Mouse (Mus musculus): ENCODE measurements around the gene Dguok.

Gene Dguok

DNA sequence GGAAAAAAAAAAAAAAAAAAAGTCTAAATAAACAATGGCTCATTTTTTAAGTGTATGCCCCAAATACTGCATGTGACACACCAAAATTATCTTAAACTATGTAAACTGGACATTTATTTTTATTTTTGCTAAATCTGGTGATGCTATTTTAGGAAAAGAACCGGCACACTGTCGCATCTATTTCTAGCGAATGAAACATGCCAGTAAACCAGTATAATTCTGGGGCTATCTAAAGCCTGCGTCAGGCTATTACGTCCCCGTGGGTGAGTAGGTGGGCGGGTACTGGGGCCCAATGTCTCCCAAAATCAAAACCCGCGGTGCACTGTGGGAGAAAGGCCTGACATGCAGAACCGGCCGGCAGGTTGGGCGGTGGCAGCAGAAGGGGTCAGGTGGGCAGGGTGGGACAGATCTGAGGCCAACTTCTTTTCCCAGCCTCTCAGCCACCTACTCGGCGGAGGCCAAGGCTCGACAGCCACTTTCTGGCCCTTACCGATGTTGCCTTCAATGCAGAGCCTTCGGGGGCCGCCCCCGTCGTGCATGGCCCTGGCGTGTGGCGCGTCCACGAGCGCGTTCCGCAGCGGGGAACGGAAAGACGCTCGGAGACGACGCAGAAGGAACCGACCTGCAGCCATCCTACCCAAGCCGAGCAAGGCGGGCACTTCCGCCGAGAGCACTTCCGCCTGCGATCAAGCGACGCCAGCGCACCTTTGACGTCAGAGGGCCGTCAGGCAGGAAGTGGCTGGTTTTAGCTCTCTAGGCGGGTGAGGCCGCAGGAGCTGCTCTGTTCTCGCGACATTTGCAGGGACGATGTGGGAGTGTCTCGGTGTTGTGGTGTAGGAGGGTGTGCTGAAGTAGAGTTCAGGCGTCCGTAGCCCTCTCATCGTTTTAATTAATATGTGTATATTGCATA, at the start of gene Dguok:
Dguok (minus strand) TSS at position 712 of the 910 bp plus-strand sequence.
- DNase-seq (ENCODE audit: low spot score in 2 of 2): peak; percentile 91 to 95

DNA sequence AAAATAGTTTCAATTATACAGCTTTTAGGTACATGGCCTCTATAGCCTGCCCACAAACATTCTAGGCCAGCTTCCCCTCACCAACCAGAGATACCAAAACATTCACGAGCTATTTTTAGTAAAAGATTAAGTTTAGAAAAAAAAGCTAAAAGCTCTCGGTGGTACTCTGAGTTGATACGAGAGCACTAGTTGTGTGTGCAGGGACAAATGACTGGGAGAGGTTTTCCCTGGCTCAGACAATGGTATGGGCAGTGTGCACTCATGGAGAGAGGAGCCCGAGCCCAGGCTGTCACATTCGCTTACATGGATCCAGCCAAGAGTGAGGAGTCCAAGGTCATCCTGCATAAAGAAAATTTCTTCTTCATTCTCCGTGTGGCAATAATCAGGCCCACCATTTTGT, 49.2 kb upstream of the Dguok start:
- no peak for DNase-seq (ENCODE audit: low spot score in 2 of 2)

DNA sequence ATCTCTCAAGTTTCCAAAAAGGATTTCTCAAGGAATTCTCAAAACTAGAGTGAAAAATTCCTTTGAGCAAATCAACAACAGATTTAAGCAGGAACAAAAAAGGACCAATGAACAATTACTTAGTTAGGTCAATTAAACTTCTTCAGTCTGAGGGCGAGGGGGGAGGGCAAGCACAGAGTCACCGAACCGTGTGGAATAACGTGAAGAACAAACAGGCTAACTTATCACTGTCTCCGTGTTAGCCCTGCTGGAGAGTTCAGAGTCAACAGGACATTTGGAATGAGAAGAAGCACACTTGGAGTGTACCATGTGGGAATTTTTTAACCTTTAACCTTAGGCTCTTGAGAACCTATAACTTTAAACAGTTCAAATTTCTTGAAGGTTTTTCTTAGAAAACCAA, 41.6 kb upstream of the Dguok start:
- no peak for DNase-seq (ENCODE audit: low spot score in 2 of 2)

DNA sequence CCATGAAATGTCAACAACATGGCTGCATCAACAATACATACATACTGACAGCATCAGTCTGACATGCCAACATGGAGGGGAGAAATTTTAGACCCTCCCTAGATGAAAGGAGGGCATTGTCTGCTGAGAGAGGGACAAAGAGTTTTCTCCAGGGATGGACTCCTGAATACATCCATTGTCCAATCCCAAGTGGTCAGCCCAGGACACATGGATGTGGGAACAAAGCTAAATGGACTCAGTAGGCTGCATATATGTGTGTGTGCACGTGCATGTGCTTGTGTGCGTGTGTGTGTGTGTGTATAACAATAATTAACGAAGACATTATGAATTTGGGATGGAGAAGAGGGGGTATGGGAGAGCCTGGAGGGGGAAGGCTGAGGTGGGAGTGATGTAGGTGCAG, 39.0 kb upstream of the Dguok start:
- DNase-seq (ENCODE audit: low spot score in 2 of 2): no peak

DNA sequence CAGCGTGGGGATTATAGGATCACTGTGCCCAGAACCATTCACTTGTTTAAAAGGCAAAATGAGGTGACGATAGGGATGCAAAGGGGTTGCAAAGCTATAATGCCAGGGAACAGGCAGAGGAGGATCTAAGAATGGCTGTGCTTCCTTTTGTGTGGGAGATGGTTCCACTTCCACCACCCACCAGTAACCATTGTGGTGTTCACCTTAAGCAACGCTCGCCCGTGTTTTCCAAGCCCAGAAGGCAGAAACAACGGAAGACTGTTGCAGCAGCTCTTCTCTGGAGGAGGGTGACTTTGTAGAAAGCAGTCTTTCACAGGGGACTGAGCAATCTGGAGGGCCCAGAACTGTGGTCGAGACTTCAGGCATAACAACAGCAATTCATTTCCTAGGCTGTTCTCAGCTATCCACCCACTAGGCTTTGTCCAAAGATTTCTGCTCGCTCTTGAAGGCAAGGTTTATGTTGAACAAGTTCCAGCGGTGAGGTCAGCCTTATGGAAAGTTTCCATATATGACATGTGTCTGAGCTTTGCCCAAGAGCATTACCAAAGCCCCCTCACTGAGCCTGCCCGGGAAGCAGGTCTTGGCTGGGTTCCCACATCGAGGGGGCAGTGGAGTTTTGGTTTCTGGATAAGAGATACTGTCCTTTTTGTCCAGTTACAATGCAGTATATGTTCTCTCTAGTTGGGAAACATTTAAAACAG, 35.1 kb upstream of the Dguok start:
- no peak for DNase-seq (ENCODE audit: low spot score in 2 of 2)

DNA sequence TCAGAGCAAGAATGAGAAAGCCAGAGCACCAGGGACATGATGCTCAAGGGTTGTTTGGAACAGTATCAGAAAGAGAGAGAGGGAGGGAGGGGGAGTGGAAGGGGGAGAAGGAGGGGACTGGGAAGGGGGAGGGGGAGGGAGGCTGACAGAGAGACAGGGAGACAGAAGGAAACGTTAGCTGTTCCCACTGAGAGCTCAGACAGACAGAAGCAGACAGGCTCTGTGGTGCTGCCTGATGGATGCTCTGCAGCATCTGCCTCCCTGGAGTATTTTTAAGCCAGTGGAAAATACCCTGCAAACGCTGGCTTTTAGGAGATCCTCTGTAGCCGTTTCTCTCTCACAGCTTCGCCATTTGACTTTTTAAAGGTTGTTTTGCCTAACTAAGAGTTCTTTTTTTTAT, 33.2 kb upstream of the Dguok start:
- DNase-seq (ENCODE audit: low spot score in 2 of 2): no peak

DNA sequence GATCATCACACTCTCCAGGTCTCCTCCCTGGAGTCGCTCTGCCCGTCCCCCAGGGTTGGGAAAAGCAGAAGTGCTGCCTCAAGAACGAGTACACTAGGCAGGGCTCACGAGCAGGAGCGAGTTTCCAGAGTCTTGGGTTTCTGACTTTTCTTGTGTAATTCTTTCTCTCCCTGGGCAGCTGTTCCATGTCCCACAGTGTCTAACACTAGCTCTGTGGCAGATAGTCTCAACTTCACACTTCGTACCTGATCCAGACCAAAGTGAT, 30.0 kb upstream of the Dguok start:
- no peak for DNase-seq (ENCODE audit: low spot score in 2 of 2)

DNA sequence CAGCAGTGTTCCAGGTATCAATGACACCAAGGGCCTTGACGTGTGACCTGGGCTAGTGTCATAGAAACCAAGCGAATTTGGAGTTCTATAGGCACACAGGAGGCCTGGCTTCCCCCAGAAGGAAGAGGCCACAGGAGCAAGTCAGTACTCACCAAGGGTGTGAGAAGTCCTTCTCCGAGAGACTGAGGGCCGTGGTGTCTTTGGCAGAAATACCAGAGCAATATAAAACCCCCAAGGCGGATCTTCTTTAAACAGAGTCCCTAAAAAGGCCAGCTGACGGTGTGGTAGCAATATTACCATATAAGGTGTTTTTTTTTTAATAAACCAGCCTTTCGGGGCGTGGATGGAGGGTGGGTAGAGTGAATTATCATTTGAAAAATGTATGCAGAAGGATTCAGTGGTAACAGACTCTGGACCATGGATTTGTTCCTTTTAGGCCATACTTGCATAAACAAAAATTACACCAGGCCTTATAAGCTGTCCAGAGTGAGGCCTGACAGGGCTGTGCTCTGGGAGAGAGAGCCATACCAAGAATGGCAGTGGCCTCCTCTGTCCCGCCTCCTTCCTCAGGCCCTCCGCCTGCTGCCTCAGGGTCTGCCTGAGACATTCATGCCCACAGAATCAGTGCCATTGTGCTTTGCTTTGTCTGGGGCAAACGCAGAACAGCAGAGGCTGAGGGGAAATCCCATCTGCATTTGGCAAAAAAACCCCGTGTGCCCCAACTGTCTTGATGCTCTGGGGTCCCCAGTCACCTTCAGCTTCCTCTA, 29.4 kb upstream of the Dguok start, which contains the start of gene Actg2:
Actg2 (minus strand) TSS at position 238 of the 767 bp plus-strand sequence.
- no peak for DNase-seq (ENCODE audit: low spot score in 2 of 2)

DNA sequence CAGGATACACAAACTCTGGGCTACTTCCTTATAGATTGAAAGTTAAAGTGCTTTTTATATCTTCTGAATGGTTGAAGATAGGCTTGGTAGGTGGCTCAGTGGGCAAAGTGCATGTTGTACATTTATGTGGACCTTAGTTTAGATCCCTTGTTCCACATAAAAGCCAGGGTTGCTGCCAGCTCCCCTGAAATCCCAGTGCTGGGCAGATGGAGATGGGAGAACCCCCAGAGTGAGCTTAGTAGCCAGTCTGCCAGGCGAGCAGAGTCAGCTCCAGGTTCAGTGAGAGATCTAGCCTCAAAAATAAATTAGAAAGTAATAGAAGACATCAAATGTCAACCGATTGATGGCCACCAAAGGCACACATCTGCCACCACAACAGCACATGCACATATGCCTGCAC, 25.8 kb upstream of the Dguok start:
- DNase-seq (ENCODE audit: low spot score in 2 of 2): no peak

DNA sequence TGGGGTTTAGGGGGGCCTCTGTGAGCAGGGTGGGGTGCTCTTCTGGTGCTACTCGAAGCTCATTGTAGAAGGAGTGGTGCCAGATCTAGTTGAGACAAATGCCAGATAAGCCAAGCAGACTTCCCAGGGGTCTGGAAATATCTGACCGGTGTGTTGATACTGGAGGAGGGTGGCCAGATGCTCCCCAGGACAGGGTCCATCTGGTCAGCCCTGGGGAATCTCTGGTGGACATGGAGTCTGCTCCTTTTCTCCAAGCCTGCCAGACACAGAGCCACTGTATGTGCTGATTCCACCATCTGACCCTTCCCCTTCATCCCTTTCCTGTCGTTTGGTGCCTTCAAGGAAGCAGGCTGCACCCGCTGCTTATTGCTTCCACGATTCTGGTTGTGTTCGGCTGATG, 16.4 kb upstream of the Dguok start:
- DNase-seq (ENCODE audit: low spot score in 2 of 2): no peak

DNA sequence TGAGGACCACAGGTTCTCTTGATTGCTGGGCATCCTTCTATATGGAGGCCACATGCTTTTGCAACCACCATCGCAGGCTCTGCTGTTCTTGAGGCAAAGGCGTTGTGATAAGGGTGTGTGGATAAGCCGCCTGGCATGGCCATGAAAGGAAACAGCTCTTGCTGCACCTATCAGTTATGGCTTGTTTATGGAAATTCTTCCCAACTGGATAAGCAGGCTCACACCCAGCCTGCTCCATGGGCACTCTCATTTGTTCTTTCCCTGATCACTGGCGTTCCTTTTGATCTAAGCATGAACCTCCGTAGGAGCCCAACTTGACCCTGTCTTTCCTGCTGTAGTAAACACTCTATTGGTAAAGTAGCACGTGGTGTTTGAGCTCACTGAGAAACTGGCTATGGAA, 15.0 kb upstream of the Dguok start:
- DNase-seq (ENCODE audit: low spot score in 2 of 2): no peak

DNA sequence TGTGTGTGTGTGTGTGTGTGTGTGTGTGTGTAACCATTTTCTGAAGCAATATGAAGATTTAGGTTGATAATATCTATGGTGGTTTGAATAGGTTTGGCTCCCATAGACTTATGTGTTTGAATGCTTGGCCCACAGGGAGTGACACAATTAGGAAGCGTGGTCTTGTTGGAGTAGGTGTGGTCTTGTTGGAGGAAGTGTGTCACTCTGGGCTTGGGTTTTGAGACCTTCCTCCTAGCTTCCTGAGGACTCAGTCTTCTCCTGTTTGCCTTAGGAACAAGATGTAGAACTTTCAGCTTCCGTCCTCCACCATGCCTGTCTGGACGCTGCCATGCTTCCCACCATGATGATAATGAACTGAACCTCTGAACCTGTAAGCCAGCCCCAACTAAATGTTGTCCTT, 11.9 kb upstream of the Dguok start:
- DNase-seq (ENCODE audit: low spot score in 2 of 2): no peak

DNA sequence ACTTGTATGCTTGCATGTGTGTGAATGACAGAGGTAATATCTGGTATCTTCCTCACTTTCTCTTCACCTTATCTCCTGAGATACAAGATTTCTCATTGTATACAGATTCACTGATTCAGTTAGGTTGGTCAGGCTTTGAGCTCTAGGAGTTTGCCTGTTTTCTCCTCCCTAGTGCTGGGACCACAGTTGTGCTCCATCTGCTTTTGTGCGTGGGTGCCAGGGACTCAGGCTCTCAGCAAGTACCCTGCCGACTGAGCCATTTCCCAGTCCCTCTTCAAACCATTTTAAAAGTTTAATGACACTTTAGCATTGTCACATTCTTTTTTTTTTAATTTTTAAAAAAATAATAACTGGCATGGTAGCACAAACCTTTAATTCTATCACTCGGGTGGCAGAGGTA, 8.4 kb upstream of the Dguok start:
- DNase-seq (ENCODE audit: low spot score in 2 of 2): no peak

DNA sequence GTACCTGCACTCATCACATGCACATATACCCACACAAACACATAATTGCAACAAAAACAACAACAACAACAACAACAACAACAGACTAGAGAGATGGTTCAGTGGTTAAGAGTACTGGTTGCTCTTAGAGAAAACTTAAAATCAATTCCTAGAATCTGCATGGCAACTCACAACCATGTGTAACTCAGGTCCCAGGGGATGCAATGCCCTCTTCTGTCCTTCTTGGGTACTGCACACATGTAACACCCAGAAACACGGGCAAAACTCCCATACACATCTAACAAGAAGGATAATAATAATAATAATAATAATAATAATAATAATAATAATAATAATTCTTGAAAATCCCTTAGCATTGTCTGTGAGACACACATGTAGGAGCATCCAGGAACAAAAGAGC, 5.7 kb upstream of the Dguok start:
- DNase-seq (ENCODE audit: low spot score in 2 of 2): peak; percentile 36 to 70

DNA sequence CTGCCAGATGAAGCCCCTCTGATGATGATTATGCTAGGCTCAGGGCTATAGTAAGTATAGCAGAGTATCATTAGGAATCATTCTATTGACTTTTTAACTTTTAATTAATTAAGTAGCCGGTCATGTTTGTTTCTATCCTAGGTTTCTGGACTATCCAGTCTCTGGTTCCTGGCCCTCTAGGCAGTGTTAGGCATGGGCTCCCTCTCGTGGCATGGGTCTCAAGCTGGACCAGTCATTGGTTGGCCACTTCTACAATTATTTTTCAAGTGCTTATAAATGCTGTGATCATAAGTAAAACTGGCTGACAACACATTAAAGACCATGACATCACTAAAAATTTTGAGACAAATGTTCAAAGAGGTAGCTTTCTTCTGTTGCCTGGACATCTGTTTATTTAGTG, 3.4 kb upstream of the Dguok start:
- DNase-seq (ENCODE audit: low spot score in 2 of 2): no peak

DNA sequence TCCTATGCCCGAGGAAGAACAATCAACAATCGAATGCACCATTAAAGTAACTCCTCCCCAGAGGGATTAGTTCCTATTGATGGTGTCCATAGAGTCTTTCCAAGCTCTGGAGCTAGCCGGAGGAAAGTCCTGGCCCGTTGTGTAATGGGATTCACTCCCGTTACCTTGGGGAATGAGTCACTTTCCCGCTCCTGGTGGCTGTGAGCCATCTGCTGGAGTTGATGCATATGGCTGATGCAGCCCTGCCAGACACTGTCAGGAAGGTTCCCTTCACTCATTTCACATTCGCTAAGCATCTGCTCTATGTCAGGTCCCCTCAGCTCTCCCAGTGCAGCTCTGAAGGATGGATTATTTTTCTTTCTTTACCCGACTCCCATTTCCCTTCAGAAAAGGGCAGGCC, 2.7 kb upstream of the Dguok start:
- no peak for DNase-seq (ENCODE audit: low spot score in 2 of 2)

DNA sequence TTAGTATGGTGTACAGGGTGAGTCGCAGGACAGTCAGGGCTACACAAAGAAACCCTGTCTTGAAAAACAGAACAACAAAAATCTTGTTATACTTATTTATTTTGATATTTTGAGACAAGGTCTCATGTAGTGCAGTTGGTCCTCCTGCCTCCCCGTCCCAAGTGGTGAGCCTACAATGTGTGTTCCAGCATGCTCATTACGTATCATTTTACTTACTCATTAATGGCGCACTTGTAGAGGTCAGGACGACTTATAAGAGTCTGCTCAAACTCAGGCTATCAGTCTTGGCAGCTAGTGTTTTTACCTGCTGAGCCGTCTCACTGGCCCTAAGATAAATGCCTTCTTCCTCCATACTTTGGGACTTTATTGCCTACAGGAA, 388 bp upstream of the Dguok start:
- DNase-seq (ENCODE audit: low spot score in 2 of 2): no peak

DNA sequence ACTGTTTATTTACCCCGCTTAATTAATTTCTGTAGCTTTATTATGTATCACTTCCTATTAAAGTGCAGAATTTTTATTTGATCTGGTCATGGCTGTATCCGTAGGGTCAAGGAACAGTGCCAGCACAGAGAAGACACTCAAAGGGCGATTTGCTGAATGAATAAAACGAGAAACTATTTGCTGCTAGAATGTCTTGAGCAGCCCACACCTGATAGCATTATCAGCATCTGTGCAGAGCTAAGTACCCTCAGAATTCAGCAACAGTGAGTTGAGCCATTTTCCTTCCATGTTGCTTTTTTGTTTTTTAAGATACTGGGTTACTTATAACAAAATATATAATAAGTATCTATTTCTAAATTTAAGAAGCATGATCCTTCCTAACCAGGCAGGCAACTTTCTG, 1.2 kb downstream of the Dguok start:
- no peak for DNase-seq (ENCODE audit: low spot score in 2 of 2)

DNA sequence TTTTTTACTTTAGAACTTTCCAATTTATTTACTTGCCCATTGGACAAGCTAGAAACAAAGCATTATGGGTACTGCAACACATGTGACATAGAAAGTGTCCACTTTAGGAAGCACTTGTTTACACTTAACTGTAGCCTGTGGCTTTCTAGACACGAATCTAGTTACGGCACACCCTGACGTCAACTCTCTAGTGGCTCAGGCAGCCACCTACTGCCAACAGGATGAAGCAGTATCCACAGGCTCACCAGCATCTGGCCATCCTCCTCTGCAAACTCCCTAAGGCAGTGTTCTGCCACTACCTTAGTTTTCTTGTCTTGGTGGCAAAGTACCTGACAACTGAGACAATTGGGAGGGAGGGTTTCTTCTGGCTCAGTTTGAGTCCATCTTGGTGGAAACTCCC, 3.4 kb downstream of the Dguok start:
- DNase-seq (ENCODE audit: low spot score in 2 of 2): no peak

DNA sequence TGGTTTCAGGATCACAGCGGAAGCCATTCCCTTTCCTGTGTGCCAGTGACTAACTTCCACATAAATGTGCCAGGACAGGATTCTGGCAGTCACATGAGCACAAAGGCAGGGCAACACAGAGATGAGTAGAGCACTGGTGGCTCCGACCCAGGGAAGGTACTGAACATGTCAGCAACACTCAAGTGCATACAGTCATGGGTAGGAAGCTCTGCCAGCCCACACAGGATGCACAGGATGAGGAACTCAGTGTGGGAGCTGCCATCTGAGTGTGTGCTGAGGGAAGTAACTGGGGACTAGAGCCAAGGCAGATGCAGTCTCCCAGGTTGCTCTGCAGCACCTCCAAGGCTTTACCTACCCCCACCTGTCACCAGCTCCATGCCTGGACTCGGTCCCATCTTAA, 4.1 kb downstream of the Dguok start:
- no peak for DNase-seq (ENCODE audit: low spot score in 2 of 2)

DNA sequence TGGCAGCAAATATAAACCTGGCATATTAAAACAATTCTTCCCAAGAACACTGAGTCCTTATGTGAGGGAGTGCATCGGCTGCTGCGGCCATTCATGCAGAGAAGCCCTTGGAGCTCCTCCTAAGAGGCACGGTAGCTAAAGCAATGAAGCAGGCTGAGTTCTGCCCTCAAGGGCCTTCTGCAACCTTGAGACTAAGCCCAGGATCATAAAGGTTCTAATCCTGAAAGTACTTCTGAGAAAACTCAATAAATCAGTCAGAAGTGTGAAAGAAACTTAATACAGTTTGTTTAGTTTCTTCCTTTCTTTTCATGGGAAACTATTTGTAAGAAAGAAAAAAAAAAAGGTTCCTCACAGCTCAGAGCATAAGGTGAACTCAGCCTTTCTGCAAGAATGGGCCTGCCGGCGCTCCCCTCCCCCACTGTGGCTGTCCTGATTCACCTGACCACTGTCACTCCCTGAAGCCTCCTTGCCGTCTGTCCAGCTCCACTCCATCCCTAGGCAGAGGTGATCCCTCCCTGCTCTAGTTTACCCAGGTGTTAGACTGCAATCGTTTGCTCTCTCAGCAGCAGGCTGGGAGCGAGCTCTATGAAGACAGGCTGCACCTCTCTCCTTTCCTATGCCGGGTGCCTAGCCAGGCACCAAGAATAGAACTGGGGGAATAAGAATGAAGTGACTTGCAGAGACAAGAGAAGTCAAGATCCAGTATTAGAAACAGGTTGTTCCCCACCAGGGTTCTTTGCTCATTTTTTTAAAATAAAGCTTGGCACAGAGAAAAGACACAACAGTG, 5.1 kb downstream of the Dguok start:
- no peak for DNase-seq (ENCODE audit: low spot score in 2 of 2)

DNA sequence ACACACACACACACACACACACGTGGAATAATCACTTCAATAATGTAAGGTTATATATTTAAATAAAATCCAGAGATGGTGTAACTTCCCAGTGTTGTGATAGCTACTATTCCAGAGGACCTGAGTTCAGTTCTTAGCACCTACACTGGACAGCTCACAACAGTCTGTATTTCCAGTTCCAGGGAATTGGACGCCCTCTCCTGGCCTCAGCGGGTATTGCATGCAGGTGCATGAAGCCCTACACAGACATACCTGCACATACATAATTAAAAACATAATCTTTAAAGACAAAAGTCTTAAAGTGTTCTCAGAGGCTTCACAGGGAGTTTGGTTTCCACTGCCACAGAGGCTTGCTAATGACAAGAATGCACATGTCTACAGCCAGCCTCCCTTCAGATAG, 6.3 kb downstream of the Dguok start:
- DNase-seq (ENCODE audit: low spot score in 2 of 2): no peak

Data from spleen, postnatal 14 days (tissue).